Mouse (Mus musculus) forebrain, embryonic 13.5 days (tissue): ENCODE measurements around the gene Usp13. TPM values are rescaled to one million over a fixed set of nuclear protein-coding genes. Genes with fewer than 3 reads are reported as not detected.

ENCODE experiments used
- ATAC-seq: fragments of 200-750 bp; cut with Nextera tagmentation; 2 replicates; pipeline ENCODE4 v1.8.0; 2017
- H3K27ac ChIP-seq: fragments of 300-500 bp; sonication (generic); 2 replicates; pipeline ENCODE4 v1.5.1; 2015; ENCODE audit warnings: inconsistent platforms, mild to moderate bottlenecking, moderate library complexity
- H3K27me3 ChIP-seq: fragments of 300-500 bp; sonication (generic); 2 replicates; pipeline ENCODE4 v1.6.1; 2015; ENCODE audit warnings: mild to moderate bottlenecking, inconsistent platforms
- H3K36me3 ChIP-seq: fragments of 300-500 bp; sonication (generic); 2 replicates; pipeline ENCODE4 v1.6.1; 2015; ENCODE audit warnings: mild to moderate bottlenecking, inconsistent platforms; ENCODE audit not compliant: poor library complexity, severe bottlenecking
- H3K4me1 ChIP-seq: fragments of 300-500 bp; sonication (generic); 2 replicates; pipeline ENCODE4 v1.6.1; 2015; ENCODE audit warnings: inconsistent platforms
- H3K4me2 ChIP-seq: fragments of 300-500 bp; sonication (generic); 2 replicates; pipeline ENCODE4 v1.6.1; 2015; ENCODE audit warnings: inconsistent platforms, mild to moderate bottlenecking, moderate library complexity
- H3K4me3 ChIP-seq: fragments of 300-500 bp; sonication (generic); 2 replicates; pipeline ENCODE4 v1.5.1; 2015; ENCODE audit warnings: mild to moderate bottlenecking, inconsistent platforms
- H3K9ac ChIP-seq: fragments of 300-500 bp; sonication (generic); 2 replicates; pipeline ENCODE4 v1.6.1; 2015; ENCODE audit warnings: mild to moderate bottlenecking, inconsistent platforms
- H3K9me3 ChIP-seq: fragments of 300-500 bp; sonication (generic); replicated peaks from 2 replicates; pipeline ENCODE4 v1.6.1; 2016; ENCODE audit warnings: inconsistent platforms
- WGBS: fragments of 180-500 bp; shearing (Covaris S2); methylation state at CpG from one replicate; pipeline ENCODE4 v1.1.7; 2015; 5-methylcytosine and 5-hydroxymethylcytosine counted together
- polyA plus RNA-seq: library from polyadenylated mRNA; unstranded; fragments of >200 nt; fragmentation: Nextera tagmentation; extraction: Ambion mirVana; gene quantifications from 2 replicates; pipeline ENCODE4 v1.2.1, GENCODE M21; 2015

Usp13 gene
- 7.1 and 8.6 TPM in 2 replicates for polyA plus RNA-seq

DNA sequence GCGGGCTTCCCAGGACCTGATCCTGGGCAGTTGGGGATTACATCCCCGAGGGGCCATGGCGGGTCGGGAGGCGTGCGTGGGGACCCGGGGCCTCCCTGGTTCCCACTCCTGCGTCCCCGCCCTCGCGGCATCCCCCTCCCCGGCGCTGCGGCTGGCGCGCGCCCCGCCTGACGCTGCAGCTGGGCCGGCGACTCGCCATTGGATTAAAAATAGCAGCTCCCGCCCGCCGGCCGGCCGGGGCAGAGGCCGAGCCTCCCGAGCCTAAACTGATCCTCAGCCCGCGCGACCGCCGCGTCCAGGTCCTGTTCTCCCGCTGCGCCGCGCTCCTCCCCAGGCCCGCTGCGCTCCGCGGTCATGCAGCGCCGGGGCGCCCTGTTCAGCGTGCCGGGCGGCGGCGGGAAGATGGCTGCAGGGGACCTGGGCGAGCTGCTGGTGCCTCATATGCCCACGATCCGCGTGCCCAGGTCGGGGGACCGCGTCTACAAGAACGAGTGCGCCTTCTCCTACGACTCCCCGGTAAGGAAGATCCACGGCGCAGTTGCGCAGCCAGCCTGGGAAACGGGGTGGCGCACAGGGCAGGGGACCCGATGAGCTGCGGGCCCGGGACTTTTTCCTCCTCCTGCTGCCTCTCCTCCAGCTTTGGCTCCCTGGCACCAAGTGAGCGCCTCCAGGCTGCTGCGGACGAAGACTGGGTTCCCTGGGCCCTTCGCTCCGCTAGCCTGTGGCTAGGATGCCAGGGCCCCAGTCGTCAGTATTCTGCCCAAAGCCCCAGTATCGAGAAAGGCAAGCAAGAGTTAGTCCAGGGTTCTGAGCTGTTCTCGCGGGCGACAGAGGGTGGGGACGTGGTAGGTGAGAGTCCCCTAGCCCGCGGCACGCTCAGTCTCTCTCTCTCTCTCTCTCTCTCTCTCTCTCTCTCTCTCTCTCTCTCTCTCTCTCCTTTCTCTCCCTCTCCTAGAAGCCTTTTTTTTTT, at the start of gene Usp13:
TSS of gene Usp13 (plus strand) at position 190 of the 970 bp plus-strand sequence.
- peak within 1 kb of the TSS; percentile 86 for H3K27ac ChIP-seq
- WGBS, result under 1% methylated on average over 77 of the region's 84 CpGs
- peak; percentile 87 for ATAC-seq

DNA sequence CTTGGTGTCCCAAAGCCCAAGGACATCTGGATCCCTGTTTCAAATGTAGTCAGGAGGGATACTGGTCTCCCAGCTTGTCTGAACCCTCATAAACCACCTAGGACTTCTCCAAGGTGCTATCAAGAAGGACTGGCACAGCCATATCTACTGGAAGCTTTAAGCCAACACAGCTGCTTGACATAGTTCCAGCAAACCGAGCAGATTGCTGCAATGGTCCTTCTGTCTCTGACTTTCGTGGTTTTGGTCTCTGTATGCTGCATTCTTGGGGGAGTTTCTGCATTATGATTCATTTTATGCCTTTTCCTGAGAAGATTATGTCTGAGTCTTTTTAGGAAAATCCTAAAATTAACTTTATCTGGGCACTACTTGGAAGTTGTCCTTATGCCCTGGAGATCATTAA, 46.6 kb upstream of the Usp13 start:
- H3K27me3 ChIP-seq, result no peaks in the 10 kb centered on the region
- ATAC-seq, result no peak
- H3K36me3 ChIP-seq, result no peaks in the 10 kb centered on the region
- no peak overlapping the region for H3K27ac ChIP-seq
- H3K4me2 ChIP-seq, result no peak overlapping the region
- no peak overlapping the region for H3K9ac ChIP-seq
- H3K9me3 ChIP-seq, result no peaks in the 10 kb centered on the region
- WGBS, result 83% methylated on average over 2 of the region's 2 CpGs
- no peak overlapping the region for H3K4me3 ChIP-seq
- no peaks in the 10 kb centered on the region for H3K4me1 ChIP-seq

More for the DNA sequence above, at the start of gene Usp13:
- H3K4me1 ChIP-seq, result peaks cover 10% of the 10 kb centered on the region
- peak within 1 kb of the TSS; percentile 79 for H3K4me3 ChIP-seq
- H3K27me3 ChIP-seq, result no peaks in the 10 kb centered on the region
- peak within 1 kb of the TSS; percentile 87 for H3K9ac ChIP-seq
- no peaks in the 10 kb centered on the region for H3K9me3 ChIP-seq
- no peaks in the 10 kb centered on the region for H3K36me3 ChIP-seq
- H3K4me2 ChIP-seq, result peak within 1 kb of the TSS; percentile 70

GRCm38 (mm10) chr3:32817001-32817356, 367 bp upstream of the Usp13 start:
- Histone ChIP-seq H3K4me2 (peak overlapping the region; percentile 70), H3K36me3 (no peaks in the 10 kb centered on the region), H3K9me3 (no peaks in the 10 kb centered on the region), H3K9ac (peak overlapping the region; percentile 87), H3K27me3 (no peaks in the 10 kb centered on the region), H3K4me1 (peaks cover 10% of the 10 kb centered on the region), H3K4me3 (peak overlapping the region; percentile 79), H3K27ac (peak overlapping the region; percentile 86)
- WGBS, result 4% methylated on average over 9 of the region's 9 CpGs
- no peak for ATAC-seq

- ATAC-seq, result no peak
- Histone ChIP-seq H3K4me1 (peaks cover 10% of the 10 kb centered on the region), H3K27me3 (no peaks in the 10 kb centered on the region), H3K9ac (peak overlapping the region; percentile 87), H3K4me2 (peak overlapping the region; percentile 70), H3K36me3 (no peaks in the 10 kb centered on the region), H3K4me3 (peak overlapping the region; percentile 79), H3K9me3 (no peaks in the 10 kb centered on the region), H3K27ac (no peak overlapping the region)
- 4% methylated on average over 12 of the region's 12 CpGs for WGBS
Measured at GRCm38 (mm10) chr3:32818327-32818900, 1.1 kb downstream of the Usp13 start.

DNA sequence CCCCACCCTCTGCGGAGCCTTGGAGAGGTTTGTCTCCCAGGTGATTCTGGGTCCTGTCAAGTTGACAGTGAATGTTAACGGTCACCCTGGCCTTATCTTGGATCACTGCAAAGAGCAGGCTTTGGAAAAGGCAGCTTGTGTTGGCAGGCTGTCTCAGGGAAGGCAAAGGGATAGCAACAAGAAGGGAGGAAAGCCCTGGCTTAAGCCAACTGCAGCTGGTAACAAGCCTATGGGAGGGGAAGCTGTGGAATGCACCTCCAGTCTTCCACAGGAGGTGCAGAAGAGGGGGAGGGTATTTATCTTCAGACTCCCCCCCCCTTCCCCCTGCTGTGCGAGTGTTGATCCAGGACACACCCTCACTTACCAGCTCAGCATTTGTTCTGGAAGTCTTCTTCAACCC, 5.3 kb downstream of the Usp13 start:
- no peaks in the 10 kb centered on the region for H3K36me3 ChIP-seq
- H3K4me3 ChIP-seq, result no peak overlapping the region
- no peak overlapping the region for H3K4me2 ChIP-seq
- no peaks in the 10 kb centered on the region for H3K9me3 ChIP-seq
- no peak overlapping the region for H3K27ac ChIP-seq
- ATAC-seq, result no peak
- H3K27me3 ChIP-seq, result no peaks in the 10 kb centered on the region
- H3K9ac ChIP-seq, result no peak overlapping the region
- H3K4me1 ChIP-seq, result peaks cover 10% of the 10 kb centered on the region
- 62% methylated on average over 3 of the region's 3 CpGs for WGBS

- Histone ChIP-seq H3K9me3 (no peaks in the 10 kb centered on the region), H3K27me3 (no peaks in the 10 kb centered on the region), H3K27ac (no peak overlapping the region), H3K4me1 (no peaks in the 10 kb centered on the region; the same call in 1 of the 2 replicates), H3K36me3 (no peaks in the 10 kb centered on the region), H3K4me2 (no peak overlapping the region), H3K4me3 (no peak overlapping the region), H3K9ac (no peak overlapping the region)
- ATAC-seq, result no peak
- WGBS, result 96% methylated on average over 5 of the region's 5 CpGs
Measured at GRCm38 (mm10) chr3:32824923-32825322, 7.6 kb downstream of the Usp13 start.

- H3K4me1 ChIP-seq, result no peaks in the 10 kb centered on the region; the same call in 1 of the 2 replicates
- no peaks in the 10 kb centered on the region for H3K36me3 ChIP-seq
- ATAC-seq, result 0 out of 2 replicates have a peak, but pooled peaks have one; percentile 22
- no peak overlapping the region for H3K4me3 ChIP-seq
- H3K9ac ChIP-seq, result no peak overlapping the region
- no peak overlapping the region for H3K27ac ChIP-seq
- WGBS, result 75% methylated on average over 3 of the region's 3 CpGs
- no peak overlapping the region for H3K4me2 ChIP-seq
- no peaks in the 10 kb centered on the region for H3K27me3 ChIP-seq
- no peaks in the 10 kb centered on the region for H3K9me3 ChIP-seq
Measured at GRCm38 (mm10) chr3:32825964-32826479, 8.7 kb downstream of the Usp13 start.

DNA sequence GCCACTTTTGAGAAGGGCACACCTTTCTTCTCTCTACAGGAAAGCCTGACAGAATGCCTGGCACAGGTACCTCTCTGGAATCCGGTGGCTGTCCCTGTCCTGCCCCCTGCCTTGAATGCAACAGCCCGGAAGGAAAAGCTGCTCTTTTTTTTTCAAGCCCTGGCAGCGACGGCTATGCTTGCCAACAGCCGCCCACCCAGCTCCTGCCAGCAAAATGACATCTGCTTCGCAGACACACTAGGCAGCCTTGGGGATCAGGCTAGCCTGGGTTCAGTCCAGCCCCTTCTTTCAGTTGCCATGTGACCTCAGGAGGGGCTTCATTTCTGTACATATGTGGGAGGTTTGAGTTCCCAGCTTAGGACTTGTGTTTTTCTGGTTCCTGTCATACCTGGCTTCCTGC, 9.4 kb downstream of the Usp13 start:
- Histone ChIP-seq H3K9me3 (no peaks in the 10 kb centered on the region), H3K27me3 (no peaks in the 10 kb centered on the region), H3K4me2 (no peak overlapping the region), H3K4me3 (no peak overlapping the region), H3K9ac (no peak overlapping the region), H3K4me1 (no peaks in the 10 kb centered on the region; the same call in 1 of the 2 replicates), H3K36me3 (no peaks in the 10 kb centered on the region), H3K27ac (no peak overlapping the region)
- ATAC-seq, result peak; percentile 54
- WGBS, result 58% methylated on average over 6 of the region's 6 CpGs

DNA sequence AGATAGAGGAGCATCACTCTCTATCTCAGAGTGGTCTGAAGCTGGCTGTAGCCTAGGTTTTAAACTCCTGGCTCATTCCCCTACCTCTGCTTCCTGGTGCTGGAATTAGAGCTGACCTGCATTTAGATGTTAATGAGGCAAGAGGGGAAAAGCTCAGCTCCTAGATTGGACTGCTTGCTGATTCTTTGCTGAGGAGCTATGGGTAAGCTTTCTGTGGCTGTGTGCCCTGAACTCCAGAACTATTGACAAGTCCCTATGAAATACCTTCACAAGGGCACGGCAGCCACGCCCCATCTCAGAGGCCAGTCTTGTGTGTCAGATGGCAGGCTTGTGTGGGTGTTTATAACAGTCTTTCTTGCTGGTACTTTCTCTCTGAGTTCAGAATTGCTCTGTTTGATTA, 16.5 kb downstream of the Usp13 start:
- no peaks in the 10 kb centered on the region for H3K4me1 ChIP-seq
- H3K9me3 ChIP-seq, result no peaks in the 10 kb centered on the region
- 29% methylated on average over 2 of the region's 2 CpGs for WGBS
- no peak overlapping the region for H3K4me2 ChIP-seq
- no peak for ATAC-seq
- H3K27me3 ChIP-seq, result no peaks in the 10 kb centered on the region
- no peak overlapping the region for H3K27ac ChIP-seq
- no peak overlapping the region for H3K9ac ChIP-seq
- H3K4me3 ChIP-seq, result no peak overlapping the region
- 0 out of 2 replicates have a peak, but pooled peaks cover 7% of the 10 kb centered on the region for H3K36me3 ChIP-seq

DNA sequence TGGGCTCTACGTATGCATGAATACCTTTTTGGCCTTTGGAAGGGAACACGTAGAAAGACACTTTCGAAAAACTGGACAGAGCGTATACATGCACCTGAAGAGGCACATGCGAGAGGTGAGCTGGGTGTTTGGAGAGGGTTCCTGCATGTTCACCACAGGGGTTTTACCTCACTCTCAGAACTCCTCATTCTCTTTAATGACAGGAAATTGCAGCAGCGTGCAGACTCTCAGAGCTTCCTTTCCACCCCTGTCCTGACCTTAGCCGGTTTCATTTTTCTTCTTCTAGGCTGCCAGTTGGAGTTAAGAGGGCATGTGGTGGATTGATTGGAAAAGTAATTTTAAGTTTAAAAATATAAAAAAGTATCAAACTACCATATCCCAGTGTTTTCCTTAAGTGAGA, 20.5 kb downstream of the Usp13 start:
- H3K9ac ChIP-seq, result no peak overlapping the region
- no peak for ATAC-seq
- no peak overlapping the region for H3K4me3 ChIP-seq
- 97% methylated on average over 7 of the region's 7 CpGs for WGBS
- no peaks in the 10 kb centered on the region for H3K9me3 ChIP-seq
- no peak overlapping the region for H3K27ac ChIP-seq
- peaks cover 18% of the 10 kb centered on the region for H3K36me3 ChIP-seq
- no peak overlapping the region for H3K4me2 ChIP-seq
- H3K27me3 ChIP-seq, result no peaks in the 10 kb centered on the region
- no peaks in the 10 kb centered on the region for H3K4me1 ChIP-seq

- H3K9me3 ChIP-seq, result no peaks in the 10 kb centered on the region
- H3K4me3 ChIP-seq, result no peak overlapping the region
- no peak overlapping the region for H3K9ac ChIP-seq
- H3K4me2 ChIP-seq, result no peak overlapping the region
- ATAC-seq, result no peak
- no peaks in the 10 kb centered on the region for H3K27me3 ChIP-seq
- H3K4me1 ChIP-seq, result no peaks in the 10 kb centered on the region
- 91% methylated on average over 16 of the region's 16 CpGs for WGBS
- H3K36me3 ChIP-seq, result no peaks in the 10 kb centered on the region
- no peak overlapping the region for H3K27ac ChIP-seq
Measured at GRCm38 (mm10) chr3:32856362-32857107, 39.2 kb downstream of the Usp13 start.
